Mouse (Mus musculus) gastrocnemius, adult 2 months (tissue): ENCODE results near the gene Arid4a. TPM values are rescaled to one million over a fixed set of nuclear protein-coding genes. Genes with fewer than 3 reads are reported as not detected.

Experiments
- DNase-seq: peaks from one replicate; pipeline ENCODE4 v3.0.0; 2022
- H3K27ac ChIP-seq: fragments of 200-600 bp; 2 replicates; pipeline ENCODE4 v1.8.1; 2022; ENCODE audit warnings: mild to moderate bottlenecking
- H3K4me3 ChIP-seq: fragments of 200-600 bp; 2 replicates; pipeline ENCODE4 v1.8.1; 2022; ENCODE audit warnings: mild to moderate bottlenecking, moderate library complexity
- CTCF ChIP-seq: fragments of 200-600 bp; IDR thresholded peaks from 2 replicates; pipeline ENCODE4 v1.8.1; 2022; ENCODE audit warnings: antibody characterized with exemption, mild to moderate bottlenecking, moderate library complexity
- intact Hi-C: fragments of 180-260 bp; cut with DNase I; formaldehyde crosslinking; loops from one replicate; pipeline ENCODE4 v1.15.1; 2025
- long read RNA-seq, 2 experiments: library from polyadenylated mRNA; stranded (forward); transcript quantifications; one replicate each; pipeline ENCODE4 v2.0.0; 2021
- total RNA-seq, 2 experiments: library from RNA; stranded (reverse); gene quantifications; 2 replicates each; pipeline ENCODE4 v1.2.3; 2021

The Arid4a gene
- total RNA-seq, result 1 to 10 TPM; 8.7 to 9.0 TPM
- long read RNA-seq, experiment 1, full-length matches to known transcripts, result 7 of 13 reads
- long read RNA-seq, experiment 1, partial matches to known transcripts, result 4 of 13 reads
- long read RNA-seq, experiment 1, other reads (novel, unspliced or antisense), result 2 of 13 reads
- long read RNA-seq, experiment 2, full-length matches to known transcripts, result 2 of 6 reads
- long read RNA-seq, experiment 2, partial matches to known transcripts, result 2 of 6 reads
- long read RNA-seq, experiment 2, other reads (novel, unspliced or antisense), result 2 of 6 reads

DNA sequence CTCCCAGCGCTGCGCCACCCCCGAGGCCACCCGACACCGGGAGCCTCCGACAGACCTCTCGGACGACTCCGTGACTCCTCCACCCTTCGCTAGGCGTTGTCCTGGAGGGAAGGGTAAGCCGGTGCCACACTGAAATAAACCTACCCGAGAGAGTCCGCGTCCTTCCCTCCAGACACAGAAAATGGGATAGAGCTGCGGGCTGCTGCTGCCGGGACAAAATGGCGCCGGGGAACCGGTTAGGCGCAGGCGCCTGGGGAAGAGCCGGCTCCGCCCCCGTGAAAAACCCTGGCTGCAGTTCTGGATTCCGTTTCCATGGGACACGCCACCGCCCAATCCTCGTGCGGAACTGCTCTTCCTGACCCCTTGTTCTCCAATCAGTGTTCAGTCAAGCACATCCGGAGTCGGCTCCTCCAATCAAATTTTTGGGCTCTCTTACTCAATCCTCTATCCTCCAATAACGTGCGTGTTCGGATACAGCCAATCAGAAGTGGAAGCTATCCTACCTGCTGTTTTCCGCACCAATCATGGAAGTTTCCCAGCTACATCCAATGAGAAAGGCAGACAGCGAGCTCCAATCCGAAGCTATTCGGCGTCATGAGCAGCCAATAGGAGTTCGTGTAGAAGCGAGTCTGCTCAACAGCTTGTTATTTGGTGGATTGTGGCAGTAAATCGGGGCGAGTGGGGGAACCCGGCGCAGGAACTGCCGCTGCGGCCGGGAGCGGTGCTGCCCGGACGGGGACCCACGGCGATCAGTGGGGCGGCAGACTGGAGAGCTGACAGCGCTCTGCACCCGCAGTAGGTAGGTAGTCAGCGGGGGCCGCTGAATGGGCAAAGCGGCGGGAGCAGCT is at the start of gene Arid4a:
Gene Arid4a (plus strand): TSS at position 628 of the 848 bp plus-strand sequence.
- DNase-seq, result peak; percentile 97
- H3K4me3 ChIP-seq, result peak within 1 kb of the TSS; percentile 77
- intact Hi-C loops, result loop anchor here (2.0 to 5.0 kb wide), 3 partner anchors 37 to 122 kb away; partner anchors contain the start of genes 2700049A03Rik, Psma3 and Timm9
- TF ChIP-seq CTCF, result no peak
- H3K27ac ChIP-seq, result peak within 1 kb of the TSS; percentile 98

DNA sequence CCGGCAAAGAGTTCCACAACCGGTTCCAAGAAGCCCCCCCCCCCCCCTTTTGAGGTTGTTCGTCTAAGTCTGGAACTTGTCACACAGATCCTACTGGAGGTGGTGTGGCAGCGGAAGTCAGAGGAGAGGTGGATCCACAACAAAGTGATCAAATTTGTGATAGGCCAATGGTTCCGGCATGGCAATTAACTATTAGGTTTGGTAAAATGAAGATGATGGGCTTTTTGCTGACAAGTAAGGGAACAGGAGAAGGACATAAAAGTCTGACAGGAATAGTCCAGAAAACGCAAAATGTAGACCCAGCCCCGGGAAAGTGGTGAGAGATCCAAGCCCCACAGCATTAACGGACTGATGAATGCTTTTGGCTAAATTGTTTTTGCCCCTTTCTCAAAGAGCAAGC is 48.2 kb upstream of the Arid4a start:
- Histone ChIP-seq H3K4me3 (peak overlapping the region; percentile 96), H3K27ac (peak overlapping the region; percentile 99)
- no peak for DNase-seq
- TF ChIP-seq CTCF, result no peak
- intact Hi-C loops, result loop anchor here (2.0 kb wide), 1 partner anchor 29 kb away; no protein-coding TSS in a partner anchor

DNA sequence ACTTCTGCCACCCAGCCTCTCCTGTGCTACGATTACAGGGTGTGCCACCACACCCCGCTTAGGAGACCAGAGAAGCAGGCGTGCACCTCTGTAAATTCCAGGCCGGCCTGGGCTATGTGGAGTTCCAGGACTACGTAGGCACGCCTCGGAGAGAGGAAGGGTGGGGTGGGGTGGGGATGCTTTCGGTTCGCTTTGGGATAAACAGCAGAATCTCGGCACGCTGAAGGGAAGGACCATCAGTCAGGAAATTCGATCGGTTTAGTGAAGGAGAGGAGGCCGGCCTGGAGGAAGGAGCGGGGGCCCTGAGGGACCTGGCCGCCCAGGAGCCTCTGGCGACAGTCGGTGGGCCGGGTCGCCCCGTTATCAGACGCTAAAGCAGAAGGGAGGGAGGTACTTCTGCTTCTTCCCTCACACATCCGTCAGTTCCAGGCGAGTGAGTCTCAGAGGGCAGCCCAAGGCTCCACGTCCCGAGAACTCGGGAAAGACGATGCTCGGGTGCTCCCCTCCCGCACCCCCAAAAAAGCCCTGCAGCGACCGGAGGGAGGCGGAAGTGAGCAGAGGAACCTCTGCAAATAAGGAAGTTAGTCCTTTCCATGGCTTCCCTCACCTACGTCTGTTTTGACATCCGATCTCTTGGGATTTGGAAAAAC is 47.5 kb upstream of the Arid4a start:
- peak; percentile 87 for DNase-seq
- Histone ChIP-seq H3K27ac (peak overlapping the region; percentile 99), H3K4me3 (peak overlapping the region; percentile 96)
- intact Hi-C loops, result loop anchor here (2.0 kb wide), 2 partner anchors 83 to 169 kb away; partner anchors contain the start of genes 2700049A03Rik and Timm9
- peak; percentile 76 for TF ChIP-seq CTCF

DNA sequence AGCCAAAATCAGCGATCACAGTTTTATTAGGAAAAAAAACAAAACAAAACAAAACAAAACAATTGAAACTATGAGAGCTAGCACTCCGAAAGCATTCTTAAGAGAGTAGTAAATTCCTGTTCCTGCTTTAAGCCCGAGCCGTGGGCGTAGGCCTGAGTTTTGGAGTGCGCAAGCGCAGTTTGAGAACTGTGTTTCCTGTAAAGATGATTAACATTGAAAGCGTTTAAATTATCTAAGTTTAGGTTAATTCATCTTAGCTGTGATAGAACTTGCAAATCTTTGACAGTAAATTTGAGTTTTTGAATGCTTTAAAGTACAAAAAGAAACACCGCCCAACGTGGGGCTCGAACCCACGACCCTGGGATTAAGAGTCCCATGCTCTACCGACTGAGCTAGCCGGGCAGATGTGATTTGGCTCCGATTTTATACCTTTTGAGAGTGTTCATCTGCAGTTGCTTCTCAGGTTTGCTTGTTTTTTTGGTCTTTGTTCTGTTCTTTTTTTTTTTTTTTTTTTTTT is 46.9 kb upstream of the Arid4a start:
- DNase-seq, result peak; percentile 79
- intact Hi-C loops, result loop anchor here (2.0 kb wide), 2 partner anchors 82 to 168 kb away; partner anchors contain the start of genes 2700049A03Rik and Timm9
- peak overlapping the region; percentile 99 for H3K27ac ChIP-seq
- no peak for TF ChIP-seq CTCF
- H3K4me3 ChIP-seq, result peak overlapping the region; percentile 96

- TF ChIP-seq CTCF, result peak; percentile 77
- H3K27ac ChIP-seq, result peak overlapping the region; percentile 99
Measured at GRCm38 (mm10) chr12:70969485-70970184, 46.2 kb upstream of the Arid4a start.

GRCm38 (mm10) chr12:70973831-70974230 is 42.0 kb upstream of the Arid4a start:
- H3K4me3 ChIP-seq, result peak overlapping the region; percentile 99
- intact Hi-C loops, result loop anchor here (2.0 kb wide), 1 partner anchor 41 kb away; the partner anchor contains the start of gene Arid4a
- H3K27ac ChIP-seq, result peak overlapping the region; percentile 100
- no peak for DNase-seq
- no peak for TF ChIP-seq CTCF

More at GRCm38 (mm10) chr12:70969485-70970184, 46.2 kb upstream of the Arid4a start:
- intact Hi-C loops, result loop anchor here (2.0 kb wide), 2 partner anchors 81 to 167 kb away; partner anchors contain the start of genes 2700049A03Rik and Timm9
- H3K4me3 ChIP-seq, result peak overlapping the region; percentile 96
- peak; percentile 48 for DNase-seq

DNA sequence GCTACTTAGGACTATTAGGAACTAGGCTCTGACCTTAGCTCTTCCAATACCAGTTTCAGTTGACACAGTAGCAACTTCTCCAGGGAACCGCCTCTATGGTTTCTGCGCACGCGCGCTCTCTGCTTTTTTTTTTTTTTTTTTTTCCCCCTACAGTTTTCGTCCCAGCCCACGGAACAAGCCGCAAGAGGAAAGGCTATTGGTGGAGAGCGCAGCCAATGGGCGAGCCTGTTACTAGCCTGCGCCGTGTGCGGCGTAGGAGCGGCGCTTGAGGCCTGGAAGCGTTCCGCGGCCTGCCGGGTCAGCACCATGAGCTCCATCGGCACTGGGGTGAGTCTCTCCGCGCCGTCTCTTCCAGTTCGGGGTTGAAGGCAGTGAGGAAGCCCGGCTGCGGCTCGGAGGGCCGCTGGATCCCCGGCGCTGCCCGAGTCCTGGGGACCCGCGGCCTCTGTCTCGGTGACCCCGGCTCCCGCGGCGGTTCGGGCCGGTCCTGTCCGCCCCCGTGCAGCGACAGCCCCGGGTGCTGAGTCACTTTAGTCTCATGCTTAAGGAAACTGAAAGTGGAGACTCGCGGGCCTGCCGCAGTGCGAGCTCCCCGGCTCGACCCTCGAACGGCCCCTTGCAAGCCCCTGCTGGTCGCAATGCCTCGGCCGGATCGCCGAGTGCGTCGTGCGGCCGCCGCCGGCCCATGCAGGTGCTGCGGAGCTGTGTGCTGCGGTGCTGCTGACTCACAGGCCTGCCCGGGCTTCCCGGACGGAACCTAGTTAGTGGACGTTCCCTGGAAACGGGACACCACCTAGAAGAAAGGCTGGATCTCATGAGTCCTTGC is 41.1 kb upstream of the Arid4a start, which contains the start of gene Psma3:
Gene Psma3 (plus strand): TSS at position 181 of the 826 bp plus-strand sequence.
- TF ChIP-seq CTCF, result peak; percentile 35; the same call in 1 of the 2 replicates
- H3K4me3 ChIP-seq, result peak within 1 kb of the TSS; percentile 99
- peak within 1 kb of the TSS; percentile 100 for H3K27ac ChIP-seq
- peak; percentile 95 for DNase-seq
- intact Hi-C loops, result loop anchor here (2.0 kb wide), 1 partner anchor 40 kb away; the partner anchor contains the start of gene Arid4a

DNA sequence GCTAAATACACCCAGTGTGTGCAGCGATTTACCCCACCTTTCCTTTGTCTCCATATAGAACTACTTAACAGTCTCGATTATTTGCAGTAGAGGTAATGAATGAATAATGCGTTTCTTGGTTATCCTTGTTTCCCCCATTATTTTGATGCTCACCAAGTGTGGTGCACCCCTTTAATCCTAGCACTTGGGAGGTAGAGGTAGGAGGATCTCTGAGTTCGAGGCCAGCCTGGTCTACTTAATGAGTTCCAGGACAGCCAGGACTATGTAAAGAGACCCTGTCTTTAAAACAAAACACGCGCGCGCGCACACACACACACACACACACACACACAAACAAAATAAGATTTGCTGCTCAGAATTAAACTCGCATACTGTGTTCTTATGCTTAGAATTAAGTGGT is 40.4 kb upstream of the Arid4a start:
- no peak for TF ChIP-seq CTCF
- intact Hi-C loops, result loop anchor here (2.0 kb wide), 1 partner anchor 39 kb away; the partner anchor contains the start of gene Arid4a
- no peak for DNase-seq
- Histone ChIP-seq H3K4me3 (peak overlapping the region; percentile 99), H3K27ac (peak overlapping the region; percentile 100)

DNA sequence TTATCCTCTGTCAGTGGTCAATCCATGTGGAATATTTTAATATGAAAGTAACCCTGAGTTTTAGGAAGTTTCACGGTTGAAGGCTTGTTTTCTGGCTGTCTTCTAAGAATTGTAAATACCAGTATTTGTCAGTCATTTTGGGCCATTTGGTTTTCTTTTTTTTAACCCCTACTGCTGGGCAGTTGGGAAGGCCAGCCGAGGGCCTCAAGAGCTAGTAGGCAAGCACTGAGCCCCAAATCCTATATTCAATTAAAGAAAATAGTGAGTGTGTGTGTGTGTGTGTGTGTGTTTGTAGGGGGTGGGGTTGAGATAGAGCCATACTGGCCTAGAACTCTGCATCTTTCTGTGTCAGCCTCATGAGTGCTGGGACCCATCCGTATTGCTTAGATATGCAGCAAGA is 39.9 kb upstream of the Arid4a start:
- intact Hi-C loops, result loop anchor here (2.0 kb wide), 1 partner anchor 39 kb away; the partner anchor contains the start of gene Arid4a
- peak overlapping the region; percentile 100 for H3K27ac ChIP-seq
- no peak for DNase-seq
- TF ChIP-seq CTCF, result no peak
- H3K4me3 ChIP-seq, result peak overlapping the region; percentile 99

DNA sequence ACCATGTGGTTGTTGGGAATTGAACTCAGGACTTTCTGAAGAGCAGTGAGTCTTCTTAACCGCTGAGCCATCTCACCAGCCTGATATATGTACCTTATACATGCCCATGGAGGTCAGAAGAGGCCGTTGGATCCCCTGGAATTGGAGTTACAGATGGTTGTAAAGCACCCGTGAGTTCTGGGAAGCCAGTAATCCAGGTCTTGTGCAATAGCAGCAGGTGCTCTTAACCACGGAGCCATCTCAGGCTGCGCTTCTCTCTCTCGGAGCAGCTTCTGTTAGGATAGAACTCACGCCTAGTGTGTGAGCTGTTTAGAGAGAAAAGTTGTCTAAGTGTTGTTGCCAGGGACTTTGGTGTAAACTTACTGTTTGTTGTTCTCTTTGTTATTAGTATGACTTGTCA is 37.4 kb upstream of the Arid4a start:
- no peak overlapping the region; the same call in 1 of the 2 replicates for H3K4me3 ChIP-seq
- no peak for DNase-seq
- intact Hi-C loops, result no loop called here
- TF ChIP-seq CTCF, result no peak
- H3K27ac ChIP-seq, result peak overlapping the region; percentile 70
